Mouse (Mus musculus): ENCODE measurements around the gene Spdl1. TPM values are rescaled to one million over a fixed set of nuclear protein-coding genes. Genes with fewer than 3 reads are reported as not detected.

Spdl1 gene
- polyA plus RNA-seq, 1 experiment = 0.51 TPM

GRCm38 (mm10) chr11:34782516-34783430, 50.7 kb downstream of the Spdl1 start:
- H3K36me3 ChIP-seq (ENCODE audit: control insufficient read depth) = no peaks in the 10 kb centered on the region
- TF ChIP-seq TAL1 (IDR thresholded peaks at IDR 0.05; ENCODE audit: low read length) = no peak
- no peak for TF ChIP-seq GATA1 (IDR thresholded peaks at IDR 0.05; ENCODE audit: low read length)
- peak overlapping the region; percentile 35 for H3K4me3 ChIP-seq (replicated peaks)

GRCm38 (mm10) chr11:34780786-34781185, 52.7 kb downstream of the Spdl1 start:
- Histone ChIP-seq H3K27me3 (ENCODE audit: control insufficient read depth) (no peaks in the 10 kb centered on the region), H3K9me3 (ENCODE audit: control insufficient read depth, low read length) (no peaks in the 10 kb centered on the region), H3K36me3 (ENCODE audit: control insufficient read depth) (no peaks in the 10 kb centered on the region), H3K4me1 (ENCODE audit: control insufficient read depth) (peaks cover 6% of the 10 kb centered on the region), H3K4me3 (replicated peaks) (no peak overlapping the region)
- TF ChIP-seq TAL1 (IDR thresholded peaks at IDR 0.05; ENCODE audit: low read length) = no peak
- no peak for TF ChIP-seq GATA1 (IDR thresholded peaks at IDR 0.05; ENCODE audit: low read length)

More at GRCm38 (mm10) chr11:34782516-34783430, 50.7 kb downstream of the Spdl1 start:
- Histone ChIP-seq H3K9me3 (ENCODE audit: control insufficient read depth, low read length) (no peaks in the 10 kb centered on the region), H3K27me3 (ENCODE audit: control insufficient read depth) (no peaks in the 10 kb centered on the region), H3K4me1 (ENCODE audit: control insufficient read depth) (peaks cover 6% of the 10 kb centered on the region)

GRCm38 (mm10) chr11:34779966-34780365, 53.5 kb downstream of the Spdl1 start:
- no peak for TF ChIP-seq TAL1 (IDR thresholded peaks at IDR 0.05; ENCODE audit: low read length)
- TF ChIP-seq GATA1 (IDR thresholded peaks at IDR 0.05; ENCODE audit: low read length) = no peak
- Histone ChIP-seq H3K36me3 (ENCODE audit: control insufficient read depth) (no peaks in the 10 kb centered on the region), H3K9me3 (ENCODE audit: control insufficient read depth, low read length) (no peaks in the 10 kb centered on the region), H3K4me1 (ENCODE audit: control insufficient read depth) (peaks cover 6% of the 10 kb centered on the region), H3K27me3 (ENCODE audit: control insufficient read depth) (no peaks in the 10 kb centered on the region), H3K4me3 (replicated peaks) (no peak overlapping the region)

GRCm38 (mm10) chr11:34778351-34778750, 55.1 kb downstream of the Spdl1 start:
- TF ChIP-seq TAL1 (IDR thresholded peaks at IDR 0.05; ENCODE audit: low read length) (no peak), GATA1 (IDR thresholded peaks at IDR 0.05; ENCODE audit: low read length) (no peak)
- H3K4me1 ChIP-seq (ENCODE audit: control insufficient read depth) = peaks cover 4% of the 10 kb centered on the region
- H3K27me3 ChIP-seq (ENCODE audit: control insufficient read depth) = no peaks in the 10 kb centered on the region
- H3K36me3 ChIP-seq (ENCODE audit: control insufficient read depth) = no peaks in the 10 kb centered on the region
- H3K4me3 ChIP-seq (replicated peaks) = no peak overlapping the region
- no peaks in the 10 kb centered on the region for H3K9me3 ChIP-seq (ENCODE audit: control insufficient read depth, low read length)

GRCm38 (mm10) chr11:34777529-34777928, 55.9 kb downstream of the Spdl1 start:
- H3K27me3 ChIP-seq (ENCODE audit: control insufficient read depth) = no peaks in the 10 kb centered on the region
- no peaks in the 10 kb centered on the region for H3K36me3 ChIP-seq (ENCODE audit: control insufficient read depth)
- no peaks in the 10 kb centered on the region for H3K9me3 ChIP-seq (ENCODE audit: control insufficient read depth, low read length)
- H3K4me3 ChIP-seq (replicated peaks) = no peak overlapping the region
- H3K4me1 ChIP-seq (ENCODE audit: control insufficient read depth) = no peaks in the 10 kb centered on the region
- TF ChIP-seq GATA1 (IDR thresholded peaks at IDR 0.05; ENCODE audit: low read length) (no peak), TAL1 (IDR thresholded peaks at IDR 0.05; ENCODE audit: low read length) (no peak)

GRCm38 (mm10) chr11:34776054-34776453, 57.4 kb downstream of the Spdl1 start:
- Histone ChIP-seq H3K4me1 (ENCODE audit: control insufficient read depth) (peaks cover 3% of the 10 kb centered on the region), H3K4me3 (replicated peaks) (no peak overlapping the region)
- TF ChIP-seq GATA1 (IDR thresholded peaks at IDR 0.05; ENCODE audit: low read length) = no peak

GRCm38 (mm10) chr11:34774636-34775035, 58.8 kb downstream of the Spdl1 start:
- no peaks in the 10 kb centered on the region for H3K27me3 ChIP-seq (ENCODE audit: control insufficient read depth)
- TF ChIP-seq TAL1 (IDR thresholded peaks at IDR 0.05; ENCODE audit: low read length) (no peak), GATA1 (IDR thresholded peaks at IDR 0.05; ENCODE audit: low read length) (no peak)
- no peaks in the 10 kb centered on the region for H3K9me3 ChIP-seq (ENCODE audit: control insufficient read depth, low read length)
- no peak overlapping the region for H3K4me3 ChIP-seq (replicated peaks)
- H3K4me1 ChIP-seq (ENCODE audit: control insufficient read depth) = peaks cover 3% of the 10 kb centered on the region
- no peaks in the 10 kb centered on the region for H3K36me3 ChIP-seq (ENCODE audit: control insufficient read depth)

More at GRCm38 (mm10) chr11:34776054-34776453, 57.4 kb downstream of the Spdl1 start:
- H3K9me3 ChIP-seq (ENCODE audit: control insufficient read depth, low read length) = no peaks in the 10 kb centered on the region
- no peaks in the 10 kb centered on the region for H3K36me3 ChIP-seq (ENCODE audit: control insufficient read depth)
- H3K27me3 ChIP-seq (ENCODE audit: control insufficient read depth) = no peaks in the 10 kb centered on the region

GRCm38 (mm10) chr11:34773304-34773895, 60.0 kb downstream of the Spdl1 start:
- H3K4me3 ChIP-seq (replicated peaks) = no peak overlapping the region
- H3K4me1 ChIP-seq (ENCODE audit: control insufficient read depth) = peaks cover 3% of the 10 kb centered on the region
- TF ChIP-seq TAL1 (IDR thresholded peaks at IDR 0.05; ENCODE audit: low read length) = no peak
- TF ChIP-seq GATA1 (IDR thresholded peaks at IDR 0.05; ENCODE audit: low read length) = no peak
- no peaks in the 10 kb centered on the region for H3K36me3 ChIP-seq (ENCODE audit: control insufficient read depth)
- H3K27me3 ChIP-seq (ENCODE audit: control insufficient read depth) = no peaks in the 10 kb centered on the region
- no peaks in the 10 kb centered on the region for H3K9me3 ChIP-seq (ENCODE audit: control insufficient read depth, low read length)

GRCm38 (mm10) chr11:34771221-34771986, 62.0 kb downstream of the Spdl1 start:
- Histone ChIP-seq H3K9me3 (ENCODE audit: control insufficient read depth, low read length) (no peaks in the 10 kb centered on the region), H3K36me3 (ENCODE audit: control insufficient read depth) (no peaks in the 10 kb centered on the region), H3K4me1 (ENCODE audit: control insufficient read depth) (peaks cover 3% of the 10 kb centered on the region), H3K27me3 (ENCODE audit: control insufficient read depth) (no peaks in the 10 kb centered on the region), H3K4me3 (replicated peaks) (no peak overlapping the region)
- TF ChIP-seq GATA1 (IDR thresholded peaks at IDR 0.05; ENCODE audit: low read length) (no peak), TAL1 (IDR thresholded peaks at IDR 0.05; ENCODE audit: low read length) (no peak)

Measured in erythroblast, embryonic 14.5 days (primary cell).